Mouse (Mus musculus): ENCODE results near the gene Retnlb.

DNA sequence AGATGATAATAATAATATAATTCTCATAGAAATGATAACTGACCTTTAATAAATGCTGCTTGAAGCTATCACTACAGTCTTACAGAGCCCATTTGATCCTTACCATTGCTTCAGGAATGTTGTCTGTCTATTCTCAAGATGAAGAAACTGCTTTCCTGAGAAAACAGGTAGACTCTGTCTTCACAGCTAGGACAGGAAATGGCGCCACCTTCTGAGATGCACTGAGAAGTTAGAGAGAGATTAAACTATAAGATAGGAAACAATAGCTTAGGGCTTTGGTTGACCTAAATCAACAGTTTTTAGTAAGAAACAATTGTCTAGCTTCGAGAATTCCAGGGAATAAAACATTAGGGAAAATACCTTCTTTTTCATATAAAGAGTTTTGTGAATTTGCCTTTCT is 7.3 kb upstream of the Retnlb start:
- no peak for TF ChIP-seq POLR2A (IDR thresholded peaks at IDR 0.05; ENCODE audit: low read depth, low read length)
- TF ChIP-seq CTCF (IDR thresholded peaks at IDR 0.05; ENCODE audit: borderline replicate concordance, insufficient read depth, low read length), result no peak

Measured in embryonic fibroblast, embryonic 13.5 days (primary cell).